Mouse (Mus musculus) granulocyte monocyte progenitor cell, adult 5-6 weeks (primary cell): ENCODE measurements around the gene 6720489N17Rik. TPM values are rescaled to one million over a fixed set of nuclear protein-coding genes. Genes with fewer than 3 reads are reported as not detected.
"Not testable (repeated sequence)": the region's sequence is repeated elsewhere in the genome, so short reads cannot be mapped to it uniquely, and the experiment has no call there.

ENCODE experiments used
- ATAC-seq: replicated peaks from 2 replicates; pipeline ENCODE4 v1.8.0; 2016; ENCODE audit warnings: mild to moderate bottlenecking, moderate TSS enrichment, inconsistent platforms; ENCODE audit not compliant: poor library complexity, severe bottlenecking
- total RNA-seq, 2 experiments: library from RNA; stranded (forward) in 1 of 2; stranded (reverse) in 1 of 2; fragments of 200-712, 200-1000 nt in 1 of 2; fragments of >200 nt in 1 of 2; fragmentation: Nextera tagmentation in 1 of 2; gene quantifications; 2 replicates each; pipeline ENCODE4 v1.2.3; 2014 to 2017

The 6720489N17Rik gene
- 8.1 and 12.7 TPM in 2 replicates for total RNA-seq (2014; fragmentation: Nextera tagmentation)
- total RNA-seq (2017) = 15.8 and 30.5 TPM in 2 replicates

DNA sequence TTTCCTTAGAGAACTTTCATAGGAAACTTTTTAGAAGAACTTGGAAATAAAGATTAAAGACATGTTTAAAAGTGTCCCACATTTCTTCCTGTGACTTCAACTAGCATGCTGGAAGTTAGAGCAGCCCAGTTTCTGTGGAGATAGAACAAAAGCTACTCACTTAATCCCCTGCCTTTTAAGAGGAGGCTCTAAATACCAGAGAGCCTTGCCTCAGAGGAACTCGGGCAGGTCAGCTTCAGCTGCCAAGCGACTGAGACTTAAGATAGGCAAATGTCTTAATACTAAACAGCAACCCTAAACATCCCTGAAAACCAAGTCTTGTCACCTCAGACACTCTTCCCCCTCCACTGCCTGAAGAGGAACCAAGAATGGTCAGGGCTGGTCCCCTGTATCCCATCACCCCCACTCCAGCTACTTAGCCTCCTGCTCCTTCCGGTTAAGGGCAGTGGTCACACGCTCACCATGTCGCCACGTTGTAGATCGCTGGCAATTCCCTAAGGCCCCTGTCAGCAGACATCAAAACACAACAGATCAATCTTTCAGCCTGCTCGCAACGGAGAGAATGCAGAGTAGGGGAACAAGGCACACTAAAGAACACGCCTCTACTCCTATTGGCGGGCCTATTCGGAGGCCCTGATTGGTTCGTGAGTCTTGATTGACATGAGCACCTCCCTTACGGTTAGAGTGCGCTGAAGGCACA, at the start of gene 6720489N17Rik:
Gene 6720489N17Rik, minus strand, starts transcription at position 606 of the 700 bp plus-strand sequence.
- ATAC-seq = peak; percentile 100

DNA sequence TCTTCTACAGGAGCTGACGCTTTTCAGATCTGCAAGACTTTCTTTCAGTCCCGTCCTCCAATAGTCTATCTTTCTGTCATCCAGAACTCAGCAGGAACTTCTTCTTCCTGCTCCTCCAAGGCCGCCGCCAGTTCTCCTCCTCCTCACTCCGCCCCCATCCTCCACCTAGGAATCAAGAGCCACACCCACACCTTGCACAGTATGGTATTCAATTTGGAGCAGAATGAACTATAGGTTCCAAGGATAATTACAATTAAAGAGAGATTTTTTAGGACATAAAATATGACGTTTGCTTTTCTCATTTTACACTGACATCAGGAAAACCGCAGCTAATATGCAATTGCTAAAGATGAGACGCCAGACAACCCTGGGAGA, 29.4 kb upstream of the 6720489N17Rik start:
- ATAC-seq = peak; percentile 81

GRCm38 (mm10) chr13:62652681-62653368, 28.8 kb upstream of the 6720489N17Rik start:
- ATAC-seq = peak; percentile 100

DNA sequence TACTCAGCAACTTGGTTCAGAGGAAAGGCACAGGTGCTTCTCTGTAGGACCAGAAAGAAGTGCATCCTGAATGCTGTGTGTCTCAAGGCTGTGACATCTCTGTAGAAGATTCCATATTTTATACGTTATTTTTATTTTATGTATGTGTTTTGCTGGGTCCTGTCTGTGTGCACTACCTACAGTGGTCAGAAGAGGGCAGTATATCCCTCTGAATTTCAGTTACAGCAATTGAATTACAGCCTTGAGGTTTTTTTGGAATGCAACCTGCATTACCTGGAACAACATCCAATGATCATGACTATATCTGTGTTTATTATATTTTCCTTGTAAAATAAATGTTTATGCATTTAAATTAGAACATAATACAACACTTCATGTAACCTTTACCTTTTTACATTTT, 3.1 kb upstream of the 6720489N17Rik start:
- ATAC-seq = peak; percentile 83

DNA sequence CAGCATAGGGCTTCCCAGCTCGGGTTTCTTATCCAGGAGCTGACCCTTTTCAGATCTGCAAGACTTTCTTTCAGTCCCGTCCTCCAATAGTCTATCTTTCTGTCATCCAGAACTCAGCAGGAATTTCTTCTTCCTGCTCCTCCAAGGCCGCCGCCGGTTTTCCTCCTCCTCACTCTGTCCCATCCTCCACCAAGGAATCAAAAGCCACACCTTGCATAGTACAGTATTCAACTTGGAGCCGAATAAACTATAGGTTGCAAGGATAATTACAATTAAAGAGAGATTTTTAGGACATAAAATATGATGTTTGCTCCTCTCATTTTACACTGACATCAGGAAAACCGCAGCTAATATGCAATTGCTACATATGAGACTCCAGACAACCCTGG, 289 bp upstream of the 6720489N17Rik start:
- not testable (repeated sequence) for ATAC-seq

DNA sequence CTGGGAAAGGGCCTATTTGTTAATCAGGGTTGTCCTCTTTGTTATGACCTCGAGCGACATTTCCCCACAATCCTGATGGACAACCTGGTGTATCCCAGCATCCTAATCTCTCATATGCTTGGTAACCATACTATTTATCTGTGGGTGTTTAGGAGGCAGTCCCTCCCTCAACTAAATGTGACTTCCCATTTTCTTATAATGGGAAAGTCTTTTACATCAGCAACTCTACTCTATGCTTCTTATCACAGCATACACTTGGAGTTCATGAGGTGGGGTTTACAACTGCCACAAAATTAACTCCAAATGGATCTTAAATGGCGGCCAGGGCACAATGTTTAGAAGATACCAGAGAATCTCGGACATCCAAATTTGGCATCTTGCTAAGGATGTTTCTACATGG, 6.5 kb downstream of the 6720489N17Rik start:
- not testable (repeated sequence) for ATAC-seq

DNA sequence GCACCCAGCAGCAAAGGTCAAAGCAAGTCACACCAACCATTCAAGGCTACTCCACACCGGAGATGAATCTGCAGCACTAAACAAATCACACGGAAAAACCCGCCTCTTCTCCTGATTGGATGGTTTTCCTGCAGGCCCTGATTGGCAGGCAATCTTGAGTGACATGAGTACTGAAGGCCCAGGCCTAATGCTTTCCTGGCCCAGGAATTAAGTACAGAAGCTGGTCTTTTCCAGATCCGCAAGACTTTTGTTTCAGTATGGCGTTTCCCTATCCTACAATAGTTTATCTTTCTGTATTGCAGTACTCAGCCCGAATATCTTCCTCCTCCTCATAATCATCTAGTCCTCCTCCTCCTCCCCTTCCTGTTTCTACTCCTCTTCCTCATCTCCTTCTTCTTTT, 52.9 kb downstream of the 6720489N17Rik start, which contains the start of gene Zfp934:
Gene Zfp934, minus strand, starts transcription at position 101 of the 400 bp plus-strand sequence.
- not testable (repeated sequence) for ATAC-seq

- ATAC-seq = not testable (repeated sequence)
Measured at GRCm38 (mm10) chr13:62561696-62562095, 62.3 kb downstream of the 6720489N17Rik start.

DNA sequence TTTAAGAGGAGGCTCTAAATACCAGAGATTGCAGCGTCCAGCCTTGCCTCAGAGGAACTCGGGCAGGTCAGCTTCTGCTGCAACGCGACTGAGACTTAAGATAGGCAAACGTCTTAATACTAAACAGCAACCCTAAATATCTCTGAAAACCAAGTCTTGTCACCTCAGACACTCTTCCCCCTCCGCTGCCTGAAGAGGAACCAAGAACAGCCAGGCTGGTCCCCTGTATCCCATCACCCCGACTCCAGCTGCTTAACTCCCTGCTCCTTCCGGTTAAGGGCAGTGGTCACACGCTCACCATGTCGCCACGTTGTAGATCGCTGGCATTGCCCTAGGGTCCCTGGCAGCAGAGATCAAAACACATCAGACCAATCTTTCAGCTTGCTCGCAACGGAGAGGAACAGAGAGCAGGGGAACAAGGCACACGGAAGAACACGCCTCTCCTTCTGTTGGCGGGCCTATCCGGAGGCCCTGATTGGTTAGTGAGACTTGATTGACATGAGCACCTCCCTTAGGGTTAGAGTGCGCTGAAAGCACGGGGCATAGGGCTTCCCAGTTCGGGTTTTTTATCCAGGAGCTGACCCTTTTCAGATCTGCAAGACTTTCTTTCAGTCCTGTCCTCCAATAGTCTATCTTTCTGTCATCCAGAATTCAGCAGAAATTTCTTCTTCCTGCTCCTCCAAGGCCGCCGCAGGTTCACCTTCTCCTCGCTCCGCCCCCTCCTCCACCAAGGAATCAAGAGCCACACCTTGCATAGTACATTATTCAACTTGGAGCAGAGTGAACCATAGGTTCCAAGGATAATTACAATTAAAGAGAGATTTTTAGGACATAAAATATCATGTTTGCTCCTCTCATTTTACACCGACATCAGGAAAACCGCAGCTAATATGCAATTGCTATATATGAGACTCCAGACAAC, 65.5 kb downstream of the 6720489N17Rik start, which contains the start of gene Zfp935:
Gene Zfp935, minus strand, starts transcription at position 323 of the 922 bp plus-strand sequence.
- ATAC-seq = peak; percentile 79

Other genes starting within 250 kb of the 6720489N17Rik start
- 17.0 and 18.3 TPM in 2 replicates for gene Gm3604, start 241.0 kb downstream of the 6720489N17Rik start, total RNA-seq (2014; fragmentation: Nextera tagmentation)
- 9.9 and 10.8 TPM in 2 replicates for gene Gm3604, start 241.0 kb downstream of the 6720489N17Rik start, total RNA-seq (2017)
- gene Gm49359, start 157.3 kb downstream of the 6720489N17Rik start, total RNA-seq (2014; fragmentation: Nextera tagmentation) = 6.4 and 14.2 TPM in 2 replicates
- 8.9 and 11.7 TPM in 2 replicates for gene Gm49359, start 157.3 kb downstream of the 6720489N17Rik start, total RNA-seq (2017)
- gene Zfp935, start 65.7 kb downstream of the 6720489N17Rik start, total RNA-seq (2014; fragmentation: Nextera tagmentation) = 0.15 and 6.4 TPM in 2 replicates
- gene Zfp935, start 65.7 kb downstream of the 6720489N17Rik start, total RNA-seq (2017) = not detected in 2 replicates
- gene Zfp934, start 53.0 kb downstream of the 6720489N17Rik start, total RNA-seq (2014; fragmentation: Nextera tagmentation) = 17.5 and 40.6 TPM in 2 replicates
- 7.5 and 12.5 TPM in 2 replicates for gene Zfp934, start 53.0 kb downstream of the 6720489N17Rik start, total RNA-seq (2017)
- gene Platr25, start 136.5 kb upstream of the 6720489N17Rik start, total RNA-seq (2014; fragmentation: Nextera tagmentation) = 18.5 and 39.4 TPM in 2 replicates
- 36.8 and 53.8 TPM in 2 replicates for gene Platr25, start 136.5 kb upstream of the 6720489N17Rik start, total RNA-seq (2017)
- 8.2 and 10.7 TPM in 2 replicates for gene Gm5141, start 161.6 kb upstream of the 6720489N17Rik start, total RNA-seq (2014; fragmentation: Nextera tagmentation)
- gene Gm5141, start 161.6 kb upstream of the 6720489N17Rik start, total RNA-seq (2017) = 4.1 and 5.7 TPM in 2 replicates
- not detected in 2 replicates for gene Fbp2, start 234.2 kb upstream of the 6720489N17Rik start, total RNA-seq (2014; fragmentation: Nextera tagmentation)
- not detected in 2 replicates for gene Fbp2, start 234.2 kb upstream of the 6720489N17Rik start, total RNA-seq (2017)